Mouse (Mus musculus): Measurements from ENCODE around the gene Tspan11. TPM values are rescaled to one million over a fixed set of nuclear protein-coding genes. Genes with fewer than 3 reads are reported as not detected.

The Tspan11 gene
- polyA plus RNA-seq, 1 experiment from 2014 or later = 4.7 TPM

GRCm38 (mm10) chr6:128002104-128002503 lies 114.7 kb downstream of the Tspan11 start:
- 0 out of 2 replicates have a peak overlapping the region, but pooled peaks have one; percentile 6 for H3K27ac ChIP-seq (replicated peaks)
- no peaks in the 10 kb centered on the region for H3K27me3 ChIP-seq (ENCODE audit: low read depth, poor library complexity, severe bottlenecking)
- 68% methylated on average over 10 of the region's 10 CpGs for WGBS
- no peak for DNase-seq (ENCODE audit: low spot score)
- H3K4me1 ChIP-seq = peaks cover 59% of the 10 kb centered on the region
- H3K36me3 ChIP-seq = no peaks in the 10 kb centered on the region
- H3K9me3 ChIP-seq (replicated peaks) = no peaks in the 10 kb centered on the region
- H3K4me3 ChIP-seq = no peak overlapping the region

- WGBS = 93% methylated on average over 4 of the region's 4 CpGs
- Histone ChIP-seq H3K9me3 (replicated peaks) (no peaks in the 10 kb centered on the region), H3K27me3 (ENCODE audit: low read depth, poor library complexity, severe bottlenecking) (no peaks in the 10 kb centered on the region), H3K27ac (replicated peaks) (0 out of 2 replicates have a peak overlapping the region, but pooled peaks have one; percentile 6), H3K4me1 (peaks cover 63% of the 10 kb centered on the region), H3K4me3 (no peak overlapping the region), H3K36me3 (no peaks in the 10 kb centered on the region)
- DNase-seq (ENCODE audit: low spot score) = no peak
Observed at GRCm38 (mm10) chr6:128002667-128003066, 115.3 kb downstream of the Tspan11 start.

- Histone ChIP-seq H3K27ac (replicated peaks) (peak overlapping the region; percentile 63), H3K27me3 (ENCODE audit: low read depth, poor library complexity, severe bottlenecking) (no peaks in the 10 kb centered on the region), H3K4me3 (no peak overlapping the region), H3K4me1 (peaks cover 70% of the 10 kb centered on the region), H3K9me3 (replicated peaks) (no peaks in the 10 kb centered on the region), H3K36me3 (no peaks in the 10 kb centered on the region)
- 66% methylated on average over 5 of the region's 5 CpGs for WGBS
- DNase-seq (ENCODE audit: low spot score) = no peak
Observed at GRCm38 (mm10) chr6:128003542-128003941, 116.2 kb downstream of the Tspan11 start.

Other genes starting within 250 kb of the Tspan11 start
- gene Prmt8, start 118.1 kb upstream of the Tspan11 start, polyA plus RNA-seq (2016; fragmentation: Nextera tagmentation; extraction: Ambion mirVana) = 18.3 and 22.1 TPM in 2 replicates

All from midbrain, embryonic 10.5 days (tissue).